Mouse (Mus musculus) neural tube, embryonic 15.5 days (tissue): ENCODE measurements at regions not wholly inside any gene's neighbourhood (a gene's known extent, or its start where the extent isn't known, plus 50 kb on each side); places are given as distances from the start of the nearest gene placed in this dataset.

ENCODE experiments used
- ATAC-seq: fragments of 200-750 bp; cut with Nextera tagmentation; 2 replicates; pipeline ENCODE4 v1.8.0; 2017; ENCODE audit warnings: mild to moderate bottlenecking, moderate TSS enrichment, moderate library complexity; ENCODE audit not compliant: low FRiP score
- H3K27ac ChIP-seq: fragments of 300-500 bp; sonication (generic); replicated peaks from 2 replicates; pipeline ENCODE4 v1.5.1; 2015; ENCODE audit warnings: mild to moderate bottlenecking, inconsistent platforms
- H3K27me3 ChIP-seq: fragments of 300-500 bp; sonication (generic); replicated peaks from 2 replicates; pipeline ENCODE4 v1.6.1; 2015; ENCODE audit warnings: inconsistent platforms
- H3K36me3 ChIP-seq: fragments of 300-500 bp; sonication (generic); 2 replicates; pipeline ENCODE4 v1.6.1; 2015; ENCODE audit warnings: inconsistent platforms
- H3K4me1 ChIP-seq: fragments of 300-500 bp; sonication (generic); 2 replicates; pipeline ENCODE4 v1.6.1; 2015; ENCODE audit warnings: inconsistent platforms
- H3K4me2 ChIP-seq: fragments of 300-500 bp; sonication (generic); 2 replicates; pipeline ENCODE4 v1.6.1; 2015; ENCODE audit warnings: inconsistent platforms, mild to moderate bottlenecking, moderate library complexity
- H3K4me3 ChIP-seq: fragments of 300-500 bp; sonication (generic); replicated peaks from 2 replicates; pipeline ENCODE4 v1.5.1; 2015; ENCODE audit warnings: mild to moderate bottlenecking, inconsistent platforms
- H3K9ac ChIP-seq: fragments of 300-500 bp; sonication (generic); replicated peaks from 2 replicates; pipeline ENCODE4 v1.6.1; 2015; ENCODE audit warnings: mild to moderate bottlenecking, inconsistent platforms
- H3K9me3 ChIP-seq: fragments of 300-500 bp; sonication (generic); replicated peaks from 2 replicates; pipeline ENCODE4 v1.6.1; 2016; ENCODE audit warnings: inconsistent platforms
- WGBS: fragments of 180-500 bp; shearing (Covaris S2); methylation state at CpG from one replicate; pipeline ENCODE4 v1.1.7; 2015; ENCODE audit warnings: mixed read lengths; 5-methylcytosine and 5-hydroxymethylcytosine counted together

GRCm38 (mm10) chr19:19747821-19748488 lies 637.0 kb upstream of the Rorb start:
- ATAC-seq = no peak
- H3K36me3 ChIP-seq = no peaks in the 10 kb centered on the region
- H3K27me3 ChIP-seq = no peaks in the 10 kb centered on the region
- no peak overlapping the region for H3K27ac ChIP-seq
- H3K4me1 ChIP-seq = no peaks in the 10 kb centered on the region
- 53% methylated on average over 7 of the region's 7 CpGs for WGBS
- H3K4me2 ChIP-seq = no peak overlapping the region
- no peaks in the 10 kb centered on the region for H3K9me3 ChIP-seq
- no peak overlapping the region for H3K9ac ChIP-seq
- no peak overlapping the region for H3K4me3 ChIP-seq

GRCm38 (mm10) chr19:19719939-19720338 lies 608.9 kb upstream of the Rorb start:
- Histone ChIP-seq H3K9me3 (no peaks in the 10 kb centered on the region), H3K4me1 (no peaks in the 10 kb centered on the region), H3K27ac (no peak overlapping the region), H3K36me3 (no peaks in the 10 kb centered on the region), H3K9ac (no peak overlapping the region), H3K27me3 (no peaks in the 10 kb centered on the region), H3K4me2 (no peak overlapping the region), H3K4me3 (no peak overlapping the region)
- no peak for ATAC-seq
- WGBS = 29% methylated on average over 4 of the region's 4 CpGs
